Mouse (Mus musculus) limb, embryonic 10.5 days (tissue): ENCODE results near the gene Fam114a2. TPM values are rescaled to one million over a fixed set of nuclear protein-coding genes. Genes with fewer than 3 reads are reported as not detected.
"Not testable (repeated sequence)": the region's sequence is repeated elsewhere in the genome, so short reads cannot be mapped to it uniquely, and the experiment has no call there.

Experiments
- DNase-seq: peaks from one replicate; pipeline ENCODE4 v3.0.0-alpha.2; 2017; ENCODE audit warnings: low spot score
- H3K27ac ChIP-seq: fragments of 300-500 bp; sonication (generic); 2 replicates; pipeline ENCODE4 v1.5.1; 2016; ENCODE audit warnings: mild to moderate bottlenecking
- H3K27me3 ChIP-seq: fragments of 300-500 bp; sonication (generic); 2 replicates; pipeline ENCODE4 v1.6.1; 2016; ENCODE audit warnings: low read depth, mild to moderate bottlenecking; ENCODE audit not compliant: poor library complexity, severe bottlenecking
- H3K36me3 ChIP-seq: fragments of 300-500 bp; sonication (generic); 2 replicates; pipeline ENCODE4 v1.6.1; 2016; ENCODE audit warnings: mild to moderate bottlenecking, moderate library complexity
- H3K4me1 ChIP-seq: fragments of 300-500 bp; sonication (generic); 2 replicates; pipeline ENCODE4 v1.6.1; 2016
- H3K4me3 ChIP-seq: fragments of 300-500 bp; sonication (generic); 2 replicates; pipeline ENCODE4 v1.5.1; 2016; ENCODE audit warnings: mild to moderate bottlenecking, moderate library complexity
- H3K9me3 ChIP-seq: fragments of 300-500 bp; sonication (generic); replicated peaks from 2 replicates; pipeline ENCODE4 v1.6.1; 2016; ENCODE audit warnings: mild to moderate bottlenecking
- WGBS: fragments of 180-500 bp; shearing (Covaris S2); methylation state at CpG from one replicate; pipeline ENCODE4 v1.1.7; 2016; 5-methylcytosine and 5-hydroxymethylcytosine counted together
- polyA plus RNA-seq: library from polyadenylated mRNA; unstranded; fragments of >200 nt; fragmentation: Nextera tagmentation; extraction: Ambion mirVana; gene quantifications from 2 replicates; pipeline ENCODE4 v1.2.1, GENCODE M21; 2016

Gene Fam114a2
- polyA plus RNA-seq: 61.0 and 67.6 TPM in 2 replicates

GRCm38 (mm10) chr11:57518091-57518750, at the start of gene Fam114a2, which contains the start of gene Mfap3:
TSS of gene Fam114a2 (minus strand) at chr11:57518617.
TSS of gene Mfap3 (plus strand) at chr11:57518664.
- peak within 1 kb of the TSS; percentile 90 for H3K27ac ChIP-seq
- WGBS: under 1% methylated on average over 59 of the region's 59 CpGs
- peak; percentile 95 for DNase-seq
- peaks cover 15% of the 10 kb centered on the region for H3K4me1 ChIP-seq
- no peaks in the 10 kb centered on the region for H3K9me3 ChIP-seq
- H3K27me3 ChIP-seq: no peaks in the 10 kb centered on the region
- peaks cover 34% of the 10 kb centered on the region for H3K36me3 ChIP-seq
- H3K4me3 ChIP-seq: peak within 1 kb of the TSS; percentile 87

GRCm38 (mm10) chr11:57566091-57567035, 47.9 kb upstream of the Fam114a2 start:
- Histone ChIP-seq H3K27ac (no peak overlapping the region), H3K9me3 (no peaks in the 10 kb centered on the region), H3K4me1 (peaks cover 12% of the 10 kb centered on the region), H3K27me3 (peaks cover 5% of the 10 kb centered on the region), H3K36me3 (no peaks in the 10 kb centered on the region), H3K4me3 (no peak overlapping the region)
- 42% methylated on average over 18 of the region's 18 CpGs for WGBS
- no peak for DNase-seq

GRCm38 (mm10) chr11:57564564-57564963, 46.1 kb upstream of the Fam114a2 start:
- no peak for DNase-seq
- Histone ChIP-seq H3K36me3 (no peaks in the 10 kb centered on the region), H3K4me1 (peaks cover 12% of the 10 kb centered on the region), H3K27ac (no peak overlapping the region), H3K27me3 (peaks cover 5% of the 10 kb centered on the region), H3K9me3 (no peaks in the 10 kb centered on the region), H3K4me3 (no peak overlapping the region)
- WGBS: 77% methylated on average over 12 of the region's 12 CpGs

GRCm38 (mm10) chr11:57557936-57558335, 39.5 kb upstream of the Fam114a2 start:
- not testable (repeated sequence) for H3K4me1 ChIP-seq, H3K36me3 ChIP-seq, DNase-seq, H3K27ac ChIP-seq, H3K4me3 ChIP-seq, H3K27me3 ChIP-seq, H3K9me3 ChIP-seq
- 82% methylated on average over 10 of the region's 10 CpGs for WGBS

- Histone ChIP-seq H3K27ac (no peak overlapping the region), H3K27me3 (peaks cover 9% of the 10 kb centered on the region; the same call in 1 of the 2 replicates), H3K4me1 (peaks cover 33% of the 10 kb centered on the region), H3K36me3 (no peaks in the 10 kb centered on the region), H3K9me3 (no peaks in the 10 kb centered on the region), H3K4me3 (no peak overlapping the region)
- 62% methylated on average over 9 of the region's 9 CpGs for WGBS
- DNase-seq: no peak
These were observed 34.8 kb upstream of the Fam114a2 start for GRCm38 (mm10) chr11:57553015-57553780.

GRCm38 (mm10) chr11:57551016-57551415, 32.6 kb upstream of the Fam114a2 start:
- Histone ChIP-seq H3K27me3 (peaks cover 9% of the 10 kb centered on the region; the same call in 1 of the 2 replicates), H3K36me3 (no peaks in the 10 kb centered on the region), H3K4me1 (peaks cover 51% of the 10 kb centered on the region), H3K9me3 (no peaks in the 10 kb centered on the region), H3K27ac (no peak overlapping the region), H3K4me3 (no peak overlapping the region)
- WGBS: 87% methylated on average over 8 of the region's 8 CpGs
- no peak for DNase-seq

- peaks cover 9% of the 10 kb centered on the region; the same call in 1 of the 2 replicates for H3K27me3 ChIP-seq
- H3K9me3 ChIP-seq: no peaks in the 10 kb centered on the region
- H3K27ac ChIP-seq: no peak overlapping the region
- H3K4me3 ChIP-seq: no peak overlapping the region
- H3K4me1 ChIP-seq: peaks cover 51% of the 10 kb centered on the region
- 90% methylated on average over 2 of the region's 2 CpGs for WGBS
- DNase-seq: no peak
- no peaks in the 10 kb centered on the region for H3K36me3 ChIP-seq
These were observed 31.8 kb upstream of the Fam114a2 start for GRCm38 (mm10) chr11:57550230-57550629.

- Histone ChIP-seq H3K9me3 (no peaks in the 10 kb centered on the region), H3K36me3 (no peaks in the 10 kb centered on the region), H3K4me1 (peaks cover 48% of the 10 kb centered on the region), H3K4me3 (peak overlapping the region; percentile 36), H3K27me3 (peaks cover 9% of the 10 kb centered on the region; the same call in 1 of the 2 replicates), H3K27ac (peak overlapping the region; percentile 78)
- 31% methylated on average over 18 of the region's 18 CpGs for WGBS
- DNase-seq: peak; percentile 98
These were observed 30.5 kb upstream of the Fam114a2 start for GRCm38 (mm10) chr11:57548618-57549550.

- Histone ChIP-seq H3K27me3 (no peaks in the 10 kb centered on the region), H3K36me3 (0 out of 2 replicates have a peak, but pooled peaks cover 3% of the 10 kb centered on the region), H3K9me3 (no peaks in the 10 kb centered on the region), H3K27ac (no peak overlapping the region), H3K4me3 (no peak overlapping the region), H3K4me1 (no peaks in the 10 kb centered on the region)
- no peak for DNase-seq
- WGBS: 91% methylated on average over 2 of the region's 2 CpGs
These were observed 22.3 kb upstream of the Fam114a2 start for GRCm38 (mm10) chr11:57540681-57541080.

- Histone ChIP-seq H3K4me3 (no peak overlapping the region), H3K27ac (no peak overlapping the region), H3K27me3 (no peaks in the 10 kb centered on the region), H3K4me1 (no peaks in the 10 kb centered on the region), H3K9me3 (no peaks in the 10 kb centered on the region), H3K36me3 (0 out of 2 replicates have a peak, but pooled peaks cover 3% of the 10 kb centered on the region)
- 86% methylated on average over 5 of the region's 5 CpGs for WGBS
- no peak for DNase-seq
These were observed 21.5 kb upstream of the Fam114a2 start for GRCm38 (mm10) chr11:57539841-57540418.

- no peaks in the 10 kb centered on the region for H3K27me3 ChIP-seq
- H3K4me3 ChIP-seq: no peak overlapping the region
- DNase-seq: no peak
- peaks cover 38% of the 10 kb centered on the region for H3K36me3 ChIP-seq
- 96% methylated on average over 5 of the region's 5 CpGs for WGBS
- H3K9me3 ChIP-seq: no peaks in the 10 kb centered on the region
- H3K27ac ChIP-seq: no peak overlapping the region
- H3K4me1 ChIP-seq: no peaks in the 10 kb centered on the region
These were observed 17.5 kb upstream of the Fam114a2 start for GRCm38 (mm10) chr11:57535912-57536311.
